Mouse (Mus musculus) liver, embryonic 16.5 days (tissue): ENCODE measurements around the gene Ehhadh. TPM values are rescaled to one million over a fixed set of nuclear protein-coding genes. Genes with fewer than 3 reads are reported as not detected.
A peak's percentile ranks its signal among the peaks of the same experiment; 100 is the strongest.

ENCODE experiments used
- ATAC-seq: fragments of 200-750 bp; cut with Nextera tagmentation; 2 replicates; pipeline ENCODE4 v1.8.0; 2017; ENCODE audit warnings: low read depth, mild to moderate bottlenecking, moderate number of reproducible peaks, moderate library complexity
- H3K27ac ChIP-seq: fragments of 300-500 bp; sonication (generic); 2 replicates; pipeline ENCODE4 v1.5.1; 2014; ENCODE audit warnings: mild to moderate bottlenecking, low read length
- H3K27me3 ChIP-seq: fragments of 300-500 bp; sonication (generic); 2 replicates; pipeline ENCODE4 v1.6.1; 2014; ENCODE audit warnings: low read depth, low read length, mixed read lengths; ENCODE audit not compliant: control insufficient read depth, insufficient read depth
- H3K36me3 ChIP-seq: fragments of 300-500 bp; sonication (generic); 2 replicates; pipeline ENCODE4 v1.6.1; 2014; ENCODE audit warnings: mild to moderate bottlenecking; ENCODE audit not compliant: control insufficient read depth, insufficient read depth
- H3K4me1 ChIP-seq: fragments of 300-500 bp; sonication (generic); 2 replicates; pipeline ENCODE4 v1.6.1; 2014; ENCODE audit warnings: low read depth, low read length, mixed read lengths; ENCODE audit not compliant: control insufficient read depth
- H3K4me2 ChIP-seq: fragments of 300-500 bp; sonication (generic); 2 replicates; pipeline ENCODE4 v1.6.1; 2014; ENCODE audit warnings: low read depth, low read length, mixed read lengths
- H3K4me3 ChIP-seq: fragments of 300-500 bp; sonication (generic); 2 replicates; pipeline ENCODE4 v1.5.1; 2014; ENCODE audit warnings: low read depth, mild to moderate bottlenecking, low read length
- H3K9ac ChIP-seq: fragments of 300-500 bp; sonication (generic); 2 replicates; pipeline ENCODE4 v1.6.1; 2014; ENCODE audit warnings: low read depth, low read length
- H3K9me3 ChIP-seq: fragments of 300-500 bp; sonication (generic); replicated peaks from 2 replicates; pipeline ENCODE4 v1.6.1; 2016; ENCODE audit warnings: low read length; ENCODE audit not compliant: control insufficient read depth
- WGBS: fragments of 180-500 bp; shearing (Covaris S2); extraction: QIAGEN DNeasy Blood & Tissue Kit; methylation state at CpG from one replicate; pipeline ENCODE4 v1.1.7; 2014; ENCODE audit not compliant: insufficient replicate concordance; 5-methylcytosine and 5-hydroxymethylcytosine counted together
- polyA plus RNA-seq: library from polyadenylated mRNA; unstranded; fragments of >200 nt; fragmentation: Nextera tagmentation; extraction: Ambion mirVana; gene quantifications from 2 replicates; pipeline ENCODE4 v1.2.1, GENCODE M21; 2015

Ehhadh gene
- polyA plus RNA-seq, 1 experiment from 2014 or later: 14.6 TPM

DNA sequence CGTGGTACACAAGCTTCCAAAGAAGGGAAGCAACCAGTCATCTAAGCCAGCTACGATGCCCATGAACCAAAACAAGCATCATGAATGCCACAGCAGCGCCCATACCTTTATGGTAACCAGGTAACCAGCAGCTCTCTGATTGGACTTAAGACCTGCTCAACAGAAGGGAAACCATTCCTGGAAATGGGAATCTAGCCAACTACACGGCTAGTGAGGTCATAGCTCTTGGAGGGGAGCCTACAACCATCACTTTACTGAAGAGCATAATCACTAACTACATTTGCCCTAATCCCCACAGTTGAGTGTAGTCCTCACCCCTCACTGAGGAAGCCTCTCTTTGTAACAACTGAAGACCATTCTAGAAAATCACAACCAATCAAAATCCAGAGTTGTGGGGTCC, 12.9 kb downstream of the Ehhadh start:
- H3K36me3 ChIP-seq: no peaks in the 10 kb centered on the region
- no peaks in the 10 kb centered on the region for H3K9me3 ChIP-seq
- H3K4me1 ChIP-seq: no peaks in the 10 kb centered on the region
- no peaks in the 10 kb centered on the region for H3K27me3 ChIP-seq
- H3K9ac ChIP-seq: no peak overlapping the region
- no peak overlapping the region for H3K27ac ChIP-seq
- WGBS: 67% methylated on average over 4 of the region's 4 CpGs
- no peak overlapping the region for H3K4me2 ChIP-seq
- H3K4me3 ChIP-seq: no peak overlapping the region
- ATAC-seq: no peak

DNA sequence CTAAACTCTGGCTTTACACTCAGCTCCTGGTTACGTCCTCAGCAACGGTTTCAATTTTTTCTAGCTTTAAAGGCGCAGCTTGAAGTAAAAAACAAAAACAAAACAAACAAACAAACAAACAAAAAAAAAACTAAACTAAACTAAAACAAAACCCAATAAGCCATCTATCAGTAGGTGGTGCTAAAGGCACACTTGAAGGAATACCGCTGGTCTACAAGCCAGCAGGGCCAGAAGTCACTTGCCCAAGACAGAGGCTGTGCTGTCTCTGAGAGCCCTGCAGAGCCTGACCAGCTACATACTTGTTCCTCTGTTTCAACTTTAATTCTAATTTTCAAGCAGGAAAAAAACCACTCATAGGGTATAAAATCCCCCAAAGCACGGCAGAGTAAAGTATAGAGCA, 17.9 kb downstream of the Ehhadh start:
- H3K36me3 ChIP-seq: no peaks in the 10 kb centered on the region
- H3K27me3 ChIP-seq: no peaks in the 10 kb centered on the region
- H3K9me3 ChIP-seq: no peaks in the 10 kb centered on the region
- no peaks in the 10 kb centered on the region for H3K4me1 ChIP-seq
- no peak overlapping the region for H3K4me3 ChIP-seq
- no peak overlapping the region for H3K27ac ChIP-seq
- no peak for ATAC-seq
- no peak overlapping the region for H3K9ac ChIP-seq
- no peak overlapping the region for H3K4me2 ChIP-seq
- WGBS: 74% methylated on average over 5 of the region's 5 CpGs

DNA sequence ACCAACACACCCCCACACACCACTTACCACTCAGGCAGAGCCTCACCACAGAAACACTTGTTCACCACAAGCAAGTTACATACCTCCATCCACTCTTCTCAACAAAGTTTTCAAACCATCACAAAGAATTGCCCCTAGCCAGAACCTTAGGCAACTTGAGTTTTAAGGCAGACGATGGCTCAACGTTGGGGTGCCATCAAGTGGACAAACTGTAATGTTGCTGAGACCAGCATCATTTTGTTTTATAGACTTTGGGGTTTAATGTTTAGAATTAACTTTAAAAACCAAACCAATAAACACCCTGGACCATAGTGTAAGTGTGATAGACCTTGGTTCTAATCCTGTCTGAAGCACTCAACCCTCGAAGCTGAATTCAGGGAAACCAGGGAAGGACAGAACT, 19.4 kb downstream of the Ehhadh start:
- ATAC-seq: no peak
- H3K9ac ChIP-seq: no peak overlapping the region
- WGBS: 71% methylated on average over 3 of the region's 3 CpGs
- H3K4me3 ChIP-seq: no peak overlapping the region
- H3K27ac ChIP-seq: no peak overlapping the region
- no peaks in the 10 kb centered on the region for H3K4me1 ChIP-seq
- no peaks in the 10 kb centered on the region for H3K9me3 ChIP-seq
- H3K27me3 ChIP-seq: no peaks in the 10 kb centered on the region
- no peak overlapping the region for H3K4me2 ChIP-seq
- no peaks in the 10 kb centered on the region for H3K36me3 ChIP-seq

DNA sequence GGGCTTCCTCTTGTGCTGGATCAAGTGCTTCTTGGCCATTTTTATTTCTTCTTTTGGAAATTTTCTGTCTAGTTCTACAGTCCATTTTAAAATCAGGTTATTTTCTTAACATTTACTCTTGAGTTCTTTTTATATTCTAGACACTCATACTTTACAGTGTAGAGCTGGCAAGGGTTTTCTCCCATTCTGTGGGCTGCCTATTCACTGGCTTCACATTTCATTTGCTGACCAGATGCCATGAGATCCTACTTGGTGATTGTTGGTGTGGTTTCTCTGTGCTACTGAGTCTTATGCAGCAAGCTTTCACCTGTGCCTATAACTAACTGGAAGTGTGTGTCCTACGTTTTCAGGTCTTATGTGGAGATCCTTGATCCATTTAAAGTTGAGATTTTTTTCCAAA, 29.2 kb downstream of the Ehhadh start:
- WGBS: 79% methylated on average over 1 of the region's 1 CpGs
- no peak for ATAC-seq

DNA sequence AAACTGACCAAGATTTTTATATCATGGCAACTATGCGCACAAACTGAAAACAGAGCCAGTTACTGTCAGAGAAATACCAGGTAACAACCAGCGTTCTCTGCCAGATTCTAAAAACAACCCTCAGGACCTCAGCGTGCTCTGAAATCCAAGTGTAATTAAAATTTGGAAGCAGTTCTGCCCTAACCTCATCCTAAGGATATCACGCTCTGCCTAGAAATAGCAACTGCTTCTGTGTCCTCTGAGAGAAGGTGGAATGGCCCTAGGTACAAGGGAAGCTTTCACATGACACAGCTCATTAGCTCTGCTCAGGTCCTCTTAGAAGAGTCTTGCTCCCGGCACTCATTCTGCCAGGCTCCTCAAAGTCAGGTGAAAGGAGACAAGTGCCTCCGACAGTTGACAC, 44.2 kb downstream of the Ehhadh start:
- no peak overlapping the region for H3K4me2 ChIP-seq
- H3K27me3 ChIP-seq: no peaks in the 10 kb centered on the region
- no peak for ATAC-seq
- H3K9ac ChIP-seq: no peak overlapping the region
- no peak overlapping the region for H3K27ac ChIP-seq
- H3K4me3 ChIP-seq: no peak overlapping the region
- no peaks in the 10 kb centered on the region; the same call in 1 of the 2 replicates for H3K4me1 ChIP-seq
- H3K36me3 ChIP-seq: no peaks in the 10 kb centered on the region
- 79% methylated on average over 6 of the region's 6 CpGs for WGBS
- no peaks in the 10 kb centered on the region for H3K9me3 ChIP-seq

More for the DNA sequence above, 29.2 kb downstream of the Ehhadh start:
- H3K36me3 ChIP-seq: peaks cover 3% of the 10 kb centered on the region; the same call in 1 of the 2 replicates
- no peak overlapping the region for H3K9ac ChIP-seq
- no peaks in the 10 kb centered on the region for H3K9me3 ChIP-seq
- H3K4me1 ChIP-seq: no peaks in the 10 kb centered on the region
- H3K27me3 ChIP-seq: no peaks in the 10 kb centered on the region
- H3K4me3 ChIP-seq: no peak overlapping the region
- H3K4me2 ChIP-seq: no peak overlapping the region
- H3K27ac ChIP-seq: no peak overlapping the region

DNA sequence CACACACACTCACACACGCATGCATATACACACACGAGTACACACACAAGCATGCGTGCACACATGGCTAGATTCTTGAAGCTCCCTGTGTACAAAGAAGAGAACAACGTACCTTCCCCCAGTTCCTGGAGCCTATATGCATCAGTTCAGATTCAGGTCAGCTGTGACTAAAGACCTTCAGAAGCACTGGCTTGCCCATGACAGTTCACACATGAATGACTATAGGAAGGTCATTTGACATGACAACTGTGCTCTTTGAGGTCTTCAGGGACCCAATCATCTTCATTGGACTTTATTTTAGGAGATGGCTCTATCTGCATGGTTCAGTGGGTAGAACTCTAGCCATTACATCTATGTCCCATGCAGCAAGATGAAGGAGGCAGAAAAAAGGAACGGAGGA, 44.7 kb downstream of the Ehhadh start:
- Histone ChIP-seq H3K4me1 (no peaks in the 10 kb centered on the region; the same call in 1 of the 2 replicates), H3K36me3 (no peaks in the 10 kb centered on the region), H3K9ac (no peak overlapping the region), H3K9me3 (no peaks in the 10 kb centered on the region), H3K4me2 (no peak overlapping the region), H3K4me3 (no peak overlapping the region), H3K27ac (peak overlapping the region; percentile 30; the same call in 1 of the 2 replicates), H3K27me3 (no peaks in the 10 kb centered on the region)
- WGBS: 62% methylated on average over 5 of the region's 5 CpGs
- ATAC-seq: no peak

DNA sequence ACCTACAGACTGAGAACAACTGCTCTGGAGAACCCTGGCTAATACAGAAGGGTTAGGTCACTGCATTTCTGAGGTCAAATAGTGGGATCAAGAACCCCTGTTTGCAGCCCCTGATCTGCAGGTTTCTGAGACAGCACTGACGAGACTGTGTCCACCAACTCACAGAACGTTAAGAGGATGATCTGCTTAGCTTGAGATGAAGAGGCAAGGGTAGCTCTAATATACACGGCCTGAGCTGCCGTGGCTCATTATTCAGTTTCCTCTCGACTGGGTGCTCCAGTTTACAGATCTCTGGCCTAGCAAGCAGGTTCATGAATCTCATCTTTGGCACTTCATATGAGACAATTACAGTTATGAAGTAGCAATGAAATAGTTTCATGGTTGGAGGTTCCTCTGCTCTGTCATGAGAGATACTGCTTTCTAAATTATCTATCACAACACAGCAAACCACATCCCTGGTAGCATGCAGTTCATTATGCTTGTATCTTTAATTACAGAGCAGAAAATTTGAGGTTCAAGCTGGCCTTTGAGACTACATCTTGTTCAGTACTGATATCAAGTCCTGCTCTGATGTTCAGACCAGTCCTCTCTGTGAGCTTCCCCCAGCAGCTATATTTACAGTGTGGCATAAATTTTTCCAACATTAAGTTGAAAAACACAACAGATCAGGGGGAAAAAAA, 45.3 kb downstream of the Ehhadh start:
- peak; percentile 69 for ATAC-seq
- H3K4me3 ChIP-seq: no peak overlapping the region
- H3K27me3 ChIP-seq: no peaks in the 10 kb centered on the region
- H3K9ac ChIP-seq: no peak overlapping the region
- H3K9me3 ChIP-seq: no peaks in the 10 kb centered on the region
- H3K4me2 ChIP-seq: no peak overlapping the region
- H3K27ac ChIP-seq: peak overlapping the region; percentile 51
- 35% methylated on average over 5 of the region's 5 CpGs for WGBS
- H3K4me1 ChIP-seq: no peaks in the 10 kb centered on the region; the same call in 1 of the 2 replicates
- no peaks in the 10 kb centered on the region for H3K36me3 ChIP-seq

DNA sequence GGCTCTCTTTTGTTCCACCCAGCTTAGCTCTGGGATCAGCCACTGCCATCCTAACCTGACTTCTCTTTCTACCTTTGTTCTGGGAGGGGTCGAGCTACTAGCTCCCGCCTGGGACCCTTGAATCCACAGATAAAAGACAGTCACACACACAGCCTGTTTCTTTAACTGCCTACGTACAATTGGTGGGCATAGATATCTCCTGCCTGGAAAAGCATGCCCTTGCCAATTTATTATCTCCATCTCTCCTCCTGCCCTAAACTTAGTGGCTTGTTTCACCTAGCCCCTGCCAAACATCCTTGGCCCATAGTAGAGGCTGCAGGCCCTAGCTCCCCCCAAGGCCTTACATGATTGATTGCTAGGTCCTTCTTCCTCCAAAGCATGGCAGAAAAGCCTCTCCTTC, 46.1 kb downstream of the Ehhadh start:
- peak; percentile 59 for ATAC-seq
- Histone ChIP-seq H3K4me2 (no peak overlapping the region), H3K27me3 (no peaks in the 10 kb centered on the region), H3K27ac (no peak overlapping the region), H3K4me3 (no peak overlapping the region), H3K36me3 (no peaks in the 10 kb centered on the region), H3K4me1 (no peaks in the 10 kb centered on the region; the same call in 1 of the 2 replicates), H3K9me3 (no peaks in the 10 kb centered on the region), H3K9ac (no peak overlapping the region)
- 17% methylated on average over 3 of the region's 3 CpGs for WGBS

DNA sequence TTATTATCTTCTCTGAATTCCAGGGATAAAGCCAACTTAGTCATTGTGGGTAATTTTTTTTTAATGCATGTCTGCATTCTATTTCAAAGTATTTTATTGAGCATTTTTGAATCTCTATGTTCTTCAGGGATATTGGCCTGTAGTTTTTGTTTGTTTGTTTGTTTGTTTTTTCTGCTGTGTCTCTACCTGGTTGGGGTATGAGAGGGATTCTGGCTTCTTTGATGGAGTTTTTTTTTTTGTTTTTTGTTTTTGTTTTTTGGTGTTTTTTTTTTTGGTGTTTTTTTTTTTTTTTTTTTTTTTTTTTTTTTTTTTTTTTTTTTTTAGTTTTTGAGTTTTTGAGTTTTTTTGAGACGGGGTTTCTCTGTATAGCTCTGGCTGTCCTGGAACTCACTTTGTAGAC, 52.0 kb downstream of the Ehhadh start:
- no peak for ATAC-seq
- no peaks in the 10 kb centered on the region for H3K9me3 ChIP-seq
- no peak overlapping the region for H3K4me3 ChIP-seq
- no peaks in the 10 kb centered on the region for H3K27me3 ChIP-seq
- no peaks in the 10 kb centered on the region; the same call in 1 of the 2 replicates for H3K4me1 ChIP-seq
- H3K36me3 ChIP-seq: no peaks in the 10 kb centered on the region
- H3K9ac ChIP-seq: no peak overlapping the region
- no peak overlapping the region for H3K27ac ChIP-seq
- WGBS: 71% methylated on average over 1 of the region's 1 CpGs
- H3K4me2 ChIP-seq: no peak overlapping the region
